Mouse (Mus musculus) adipose tissue, adult 10 weeks (tissue): Measurements from ENCODE around the gene Prl3d1. TPM values are rescaled to one million over a fixed set of nuclear protein-coding genes. Genes with fewer than 3 reads are reported as not detected.

ENCODE experiments used
- polyA plus RNA-seq: library from polyadenylated mRNA; stranded (reverse); fragments of 350-450 nt; fragmentation: Illumina TruSeq; extraction: RNeasy Lipid Tissue Mini Kit (QIAGEN cat#74804); gene quantifications from one replicate; pipeline ENCODE4 v1.2.3, GENCODE M21; 2014; ENCODE audit warnings: low read depth, low replicate concordance

Gene Prl3d1
- not detected for polyA plus RNA-seq

GRCm38 (mm10) chr13:27093890-27094289, at the start of gene Prl3d1:
Prl3d1 (plus strand) TSS chr13:27094190.

GRCm38 (mm10) chr13:27057270-27057669, 36.7 kb upstream of the Prl3d1 start, which contains the start of gene Prl:
Prl (plus strand) TSS chr13:27057570.

GRCm38 (mm10) chr13:27121398-27121797, 27.4 kb downstream of the Prl3d1 start, which contains the start of gene Prl3d2:
Prl3d2 (plus strand) TSS chr13:27121698.

Other genes with a start within 250 kb of the Prl3d1 start
- gene Prl, start 36.6 kb upstream of the Prl3d1 start, polyA plus RNA-seq: not detected
- not detected for gene Prl3d2, start 27.5 kb downstream of the Prl3d1 start, polyA plus RNA-seq
- gene Prl3d3, start 62.6 kb downstream of the Prl3d1 start, polyA plus RNA-seq: not detected
- not detected for gene Prl3c1, start 102.5 kb downstream of the Prl3d1 start, polyA plus RNA-seq
- not detected for gene Prl3b1, start 147.7 kb downstream of the Prl3d1 start, polyA plus RNA-seq
- not detected for gene Prl3a1, start 165.2 kb downstream of the Prl3d1 start, polyA plus RNA-seq
- gene Prl6a1, start 218.4 kb downstream of the Prl3d1 start, polyA plus RNA-seq: not detected